Mouse (Mus musculus) neural tube, embryonic 14.5 days (tissue): ENCODE measurements around the gene Ciz1. TPM values are rescaled to one million over a fixed set of nuclear protein-coding genes. Genes with fewer than 3 reads are reported as not detected.

Experiments
- ATAC-seq: fragments of 200-750 bp; cut with Nextera tagmentation; 2 replicates; pipeline ENCODE4 v1.8.0; 2017; ENCODE audit warnings: low read depth, mild to moderate bottlenecking, moderate TSS enrichment, moderate library complexity
- H3K27ac ChIP-seq: fragments of 300-500 bp; sonication (generic); 2 replicates; pipeline ENCODE4 v1.5.1; 2014; ENCODE audit warnings: low read depth, mild to moderate bottlenecking, control low read depth, low read length, moderate library complexity, mixed read lengths
- H3K27me3 ChIP-seq: fragments of 300-500 bp; sonication (generic); 2 replicates; pipeline ENCODE4 v1.6.1; 2014; ENCODE audit warnings: low read length; ENCODE audit not compliant: control insufficient read depth, insufficient read depth
- H3K36me3 ChIP-seq: fragments of 300-500 bp; sonication (generic); 2 replicates; pipeline ENCODE4 v1.6.1; 2014; ENCODE audit warnings: low read length, mixed read lengths; ENCODE audit not compliant: control insufficient read depth, insufficient read depth
- H3K4me1 ChIP-seq: fragments of 300-500 bp; sonication (generic); 2 replicates; pipeline ENCODE4 v1.6.1; 2014; ENCODE audit warnings: low read length; ENCODE audit not compliant: control insufficient read depth, insufficient read depth
- H3K4me2 ChIP-seq: fragments of 300-500 bp; sonication (generic); 2 replicates; pipeline ENCODE4 v1.6.1; 2014; ENCODE audit warnings: mild to moderate bottlenecking, low read depth, low read length, control low read depth
- H3K4me3 ChIP-seq: fragments of 300-500 bp; sonication (generic); 2 replicates; pipeline ENCODE4 v1.5.1; 2014; ENCODE audit warnings: low read depth, low read length, control low read depth, mixed read lengths
- H3K9ac ChIP-seq: fragments of 300-500 bp; sonication (generic); replicated peaks from 2 replicates; pipeline ENCODE4 v1.6.1; 2014; ENCODE audit warnings: low read depth, mild to moderate bottlenecking, control low read depth, low read length, mixed read lengths
- H3K9me3 ChIP-seq: fragments of 300-500 bp; sonication (generic); 2 replicates; pipeline ENCODE4 v1.6.1; 2016; ENCODE audit warnings: low read length; ENCODE audit not compliant: control insufficient read depth
- WGBS: fragments of 180-500 bp; shearing (Covaris S2); extraction: QIAGEN DNeasy Blood & Tissue Kit; methylation state at CpG from one replicate; pipeline ENCODE4 v1.1.7; 2014; 5-methylcytosine and 5-hydroxymethylcytosine counted together
- polyA plus RNA-seq: library from polyadenylated mRNA; unstranded; fragments of >200 nt; fragmentation: Nextera tagmentation; extraction: Ambion mirVana; gene quantifications from 2 replicates; pipeline ENCODE4 v1.2.1, GENCODE M21; 2014

Ciz1 gene
- polyA plus RNA-seq, 1 experiment from 2014 or later, result 47.7 TPM

GRCm38 (mm10) chr2:32351471-32351961 is 611 bp upstream of the Ciz1 start:
- no peaks in the 10 kb centered on the region for H3K9me3 ChIP-seq
- ATAC-seq, result no peak
- peak overlapping the region; percentile 66 for H3K4me2 ChIP-seq
- H3K4me1 ChIP-seq, result peaks cover 13% of the 10 kb centered on the region
- WGBS, result 50% methylated on average over 9 of the region's 9 CpGs
- H3K9ac ChIP-seq, result peak overlapping the region; percentile 94
- H3K36me3 ChIP-seq, result peaks cover 4% of the 10 kb centered on the region; the same call in 1 of the 2 replicates
- H3K27ac ChIP-seq, result peak overlapping the region; percentile 94
- peak overlapping the region; percentile 76 for H3K4me3 ChIP-seq
- peaks cover 2% of the 10 kb centered on the region; the same call in 1 of the 2 replicates for H3K27me3 ChIP-seq

GRCm38 (mm10) chr2:32353007-32353542 is 948 bp downstream of the Ciz1 start, which contains the start of gene Dnm1:
Gene Dnm1, minus strand, starts transcription at chr2:32353338.
- Histone ChIP-seq H3K4me3 (peak within 1 kb of the TSS; percentile 76), H3K4me1 (peaks cover 13% of the 10 kb centered on the region), H3K27ac (peak within 1 kb of the TSS; percentile 94), H3K27me3 (peaks cover 2% of the 10 kb centered on the region; the same call in 1 of the 2 replicates), H3K9ac (peak within 1 kb of the TSS; percentile 94), H3K36me3 (no peaks in the 10 kb centered on the region), H3K4me2 (peak within 1 kb of the TSS; percentile 66), H3K9me3 (no peaks in the 10 kb centered on the region)
- WGBS, result under 1% methylated on average over 63 of the region's 63 CpGs
- ATAC-seq, result peak; percentile 72

DNA sequence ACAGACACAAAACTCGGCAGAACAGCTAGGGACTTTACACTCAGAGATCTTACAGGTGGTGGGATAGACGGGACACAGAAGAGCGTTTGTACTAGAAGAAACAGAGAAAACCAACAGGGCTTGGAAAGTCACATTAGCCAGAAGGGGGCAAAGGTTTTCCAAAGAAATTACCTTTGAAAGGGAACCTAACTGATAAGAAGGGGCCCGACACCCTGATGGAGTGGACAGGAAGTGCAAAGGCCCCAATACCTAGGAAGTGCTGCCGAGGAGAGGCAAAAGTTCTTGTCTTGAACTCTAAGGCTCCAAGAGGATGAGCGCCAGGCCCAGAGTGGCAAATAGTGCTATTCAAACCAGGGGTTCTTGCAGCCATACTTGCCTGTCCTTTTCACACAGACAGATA is 1.7 kb downstream of the Ciz1 start:
- 76% methylated on average over 6 of the region's 6 CpGs for WGBS
- Histone ChIP-seq H3K36me3 (no peaks in the 10 kb centered on the region), H3K9ac (no peak overlapping the region), H3K27ac (no peak overlapping the region), H3K4me1 (peaks cover 13% of the 10 kb centered on the region), H3K9me3 (no peaks in the 10 kb centered on the region), H3K4me3 (no peak overlapping the region), H3K4me2 (no peak overlapping the region; the same call in 1 of the 2 replicates), H3K27me3 (peaks cover 2% of the 10 kb centered on the region; the same call in 1 of the 2 replicates)
- ATAC-seq, result no peak

DNA sequence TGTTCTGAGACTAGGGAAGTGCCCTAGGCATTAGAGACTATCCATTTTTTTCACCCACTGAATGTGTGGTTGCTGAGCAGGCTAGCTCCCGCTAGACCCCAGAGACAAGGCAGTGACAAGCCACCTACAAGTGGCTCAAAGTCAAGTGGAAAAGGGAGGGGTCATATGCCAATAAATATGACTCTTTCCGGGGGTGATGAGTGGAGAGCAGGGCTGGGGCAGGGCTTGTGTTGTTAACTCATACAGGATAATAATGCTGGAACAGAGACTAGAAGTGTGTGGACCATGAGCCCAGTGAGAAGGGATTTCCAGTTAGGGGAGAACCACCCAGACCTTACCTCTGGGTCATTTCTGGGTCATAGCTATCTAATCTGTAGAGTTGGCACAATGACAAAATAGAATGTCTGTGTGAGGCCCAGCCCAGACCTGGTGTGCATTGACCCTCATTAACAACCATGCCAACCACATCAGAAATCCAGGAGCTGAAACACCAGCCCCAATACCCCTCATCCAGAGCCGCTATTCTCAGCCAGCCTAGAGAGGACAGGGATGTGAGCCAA is 2.3 kb downstream of the Ciz1 start:
- Histone ChIP-seq H3K9me3 (no peaks in the 10 kb centered on the region), H3K4me3 (no peak overlapping the region), H3K27ac (no peak overlapping the region), H3K4me1 (peaks cover 13% of the 10 kb centered on the region), H3K4me2 (no peak overlapping the region), H3K27me3 (peaks cover 2% of the 10 kb centered on the region; the same call in 1 of the 2 replicates), H3K36me3 (no peaks in the 10 kb centered on the region), H3K9ac (no peak overlapping the region)
- WGBS, result 96% methylated on average over 3 of the region's 3 CpGs
- no peak for ATAC-seq

DNA sequence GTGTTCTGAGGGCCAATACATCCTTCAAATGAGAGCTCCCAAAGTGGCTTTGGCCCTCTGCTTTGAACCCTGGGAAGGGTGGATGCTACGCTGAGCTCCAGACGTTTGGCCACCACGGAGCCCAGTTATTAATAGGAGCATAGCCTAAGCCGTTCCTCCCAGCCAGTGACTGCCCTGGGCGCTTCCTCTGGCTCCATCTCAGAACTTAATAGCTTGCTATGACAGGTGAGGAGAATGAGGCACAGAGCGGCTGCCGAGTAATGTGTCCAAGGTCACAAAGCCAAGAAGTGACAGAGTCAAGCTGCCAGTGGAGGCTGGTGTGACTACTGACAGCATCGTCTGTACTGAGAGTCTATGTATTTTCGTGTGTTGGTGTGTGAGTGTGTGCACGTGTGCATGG is 4.1 kb downstream of the Ciz1 start:
- Histone ChIP-seq H3K4me1 (peaks cover 4% of the 10 kb centered on the region; the same call in 1 of the 2 replicates), H3K36me3 (no peaks in the 10 kb centered on the region), H3K27ac (no peak overlapping the region), H3K9me3 (no peaks in the 10 kb centered on the region), H3K4me2 (no peak overlapping the region), H3K27me3 (peaks cover 2% of the 10 kb centered on the region; the same call in 1 of the 2 replicates), H3K4me3 (no peak overlapping the region), H3K9ac (no peak overlapping the region)
- WGBS, result 84% methylated on average over 10 of the region's 10 CpGs
- no peak for ATAC-seq

DNA sequence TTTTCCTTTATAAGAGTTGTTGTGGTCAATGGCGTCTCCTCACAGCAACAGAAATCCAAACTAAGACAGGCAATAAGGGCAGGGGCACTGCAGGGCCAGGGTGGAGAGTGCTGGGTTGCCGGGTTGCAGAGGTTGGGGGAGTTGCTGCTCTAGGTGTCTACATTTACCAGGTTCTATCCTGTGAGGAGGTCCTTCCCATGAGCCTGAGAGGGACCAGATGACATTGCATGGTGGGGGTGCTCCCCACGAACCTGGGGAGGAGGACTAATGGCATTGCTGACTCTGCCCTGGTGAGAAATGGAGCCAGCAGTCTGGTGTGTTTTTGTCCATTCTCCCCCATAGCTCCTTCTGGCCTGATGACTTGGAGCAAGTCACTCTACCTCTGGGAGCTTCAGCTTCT is 5.6 kb downstream of the Ciz1 start:
- Histone ChIP-seq H3K27me3 (no peaks in the 10 kb centered on the region; the same call in 1 of the 2 replicates), H3K9ac (no peak overlapping the region), H3K27ac (no peak overlapping the region), H3K4me3 (no peak overlapping the region), H3K4me1 (peaks cover 5% of the 10 kb centered on the region; the same call in 1 of the 2 replicates), H3K9me3 (no peaks in the 10 kb centered on the region), H3K4me2 (no peak overlapping the region), H3K36me3 (no peaks in the 10 kb centered on the region)
- 66% methylated on average over 3 of the region's 3 CpGs for WGBS
- ATAC-seq, result no peak

- no peaks in the 10 kb centered on the region for H3K9me3 ChIP-seq
- 68% methylated on average over 10 of the region's 10 CpGs for WGBS
- H3K4me3 ChIP-seq, result no peak overlapping the region
- no peaks in the 10 kb centered on the region for H3K27me3 ChIP-seq
- ATAC-seq, result no peak
- no peak overlapping the region for H3K27ac ChIP-seq
- H3K4me1 ChIP-seq, result peaks cover 5% of the 10 kb centered on the region; the same call in 1 of the 2 replicates
- no peak overlapping the region for H3K9ac ChIP-seq
- H3K4me2 ChIP-seq, result no peak overlapping the region
- no peaks in the 10 kb centered on the region for H3K36me3 ChIP-seq
Measured at GRCm38 (mm10) chr2:32358381-32358780, 6.3 kb downstream of the Ciz1 start.

GRCm38 (mm10) chr2:32360741-32361140 is 8.6 kb downstream of the Ciz1 start:
- no peak; the same call in 1 of the 2 replicates for ATAC-seq
- no peaks in the 10 kb centered on the region for H3K36me3 ChIP-seq
- no peaks in the 10 kb centered on the region for H3K27me3 ChIP-seq
- H3K9ac ChIP-seq, result no peak overlapping the region
- H3K27ac ChIP-seq, result no peak overlapping the region
- no peaks in the 10 kb centered on the region for H3K9me3 ChIP-seq
- peak overlapping the region; percentile 27; the same call in 1 of the 2 replicates for H3K4me3 ChIP-seq
- H3K4me1 ChIP-seq, result peaks cover 15% of the 10 kb centered on the region
- WGBS, result 6% methylated on average over 14 of the region's 14 CpGs
- H3K4me2 ChIP-seq, result peak overlapping the region; percentile 59

DNA sequence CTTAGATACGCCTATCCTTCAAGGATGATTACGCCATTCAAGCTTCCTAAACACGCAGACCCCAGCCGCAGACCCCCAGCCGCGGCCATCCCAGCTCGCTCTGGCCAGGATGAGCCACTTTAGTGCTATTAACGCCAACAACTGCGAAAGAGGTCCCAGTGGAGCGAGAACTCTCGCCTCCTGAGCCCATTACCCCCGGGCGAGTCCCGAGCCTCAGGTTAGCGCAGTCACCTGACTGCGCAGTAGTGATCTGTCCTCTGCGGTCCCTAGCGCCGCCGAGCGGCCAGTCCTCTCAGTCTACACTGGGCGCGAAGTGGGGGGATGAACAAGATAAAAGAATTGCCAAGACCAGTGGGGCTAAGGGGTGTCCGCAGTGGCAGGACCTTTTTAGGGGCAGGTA is 9.3 kb downstream of the Ciz1 start:
- Histone ChIP-seq H3K9ac (no peak overlapping the region), H3K27ac (no peak overlapping the region), H3K4me2 (peak overlapping the region; percentile 59), H3K4me1 (peaks cover 15% of the 10 kb centered on the region), H3K4me3 (peak overlapping the region; percentile 27; the same call in 1 of the 2 replicates), H3K36me3 (no peaks in the 10 kb centered on the region), H3K27me3 (no peaks in the 10 kb centered on the region), H3K9me3 (no peaks in the 10 kb centered on the region)
- ATAC-seq, result no peak
- 1% methylated on average over 24 of the region's 24 CpGs for WGBS
